Mouse (Mus musculus): Measurements from ENCODE around the gene Ptpn13. TPM values are rescaled to one million over a fixed set of nuclear protein-coding genes. Genes with fewer than 3 reads are reported as not detected.

The Ptpn13 gene
- total RNA-seq, 2 experiments from 2014 or later, result 9.6 to 10.5 TPM

DNA sequence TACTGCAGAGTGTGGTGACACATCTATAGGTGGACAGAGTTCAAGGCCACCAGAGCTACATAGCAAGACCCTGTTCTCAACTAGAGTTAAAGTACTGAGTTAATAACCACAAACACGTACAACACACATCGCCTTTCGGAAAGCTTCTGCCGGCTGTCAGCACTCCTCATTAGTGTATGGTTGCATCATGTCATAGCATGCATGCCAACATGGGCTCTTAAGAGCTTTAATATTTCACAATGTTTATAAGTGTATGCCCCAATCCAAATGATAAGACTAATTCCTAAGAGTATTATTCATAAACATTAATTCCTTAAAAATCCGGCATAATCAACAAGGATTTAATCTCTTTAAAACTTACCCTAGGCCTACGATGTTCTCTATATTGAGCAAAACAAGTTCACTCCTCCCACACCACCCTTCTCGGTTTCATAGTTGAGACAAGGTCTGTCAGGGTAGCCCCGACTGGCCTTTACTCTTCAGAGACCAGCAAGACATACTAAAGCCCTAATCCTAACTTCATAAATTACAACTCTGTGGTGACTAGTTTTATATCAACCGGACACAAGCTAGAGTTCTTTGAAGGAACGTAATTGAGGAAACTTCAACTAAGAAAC lies 186.0 kb downstream of the Ptpn13 start:
- Histone ChIP-seq H3K27ac (no peak overlapping the region), H3K4me3 (no peak overlapping the region)
- intact Hi-C loops (cut with DNase I), result no loop called here
- no peak for TF ChIP-seq CTCF (IDR thresholded peaks at IDR 0.05)
- no peak for DNase-seq (ENCODE audit: extremely low spot score in 1 of 2, low spot score in 2 of 2)

- DNase-seq (ENCODE audit: extremely low spot score in 1 of 2, low spot score in 2 of 2), result no peak
- no peak; the same call in 1 of the 2 replicates for TF ChIP-seq CTCF (IDR thresholded peaks at IDR 0.05)
- Histone ChIP-seq H3K27ac (no peak overlapping the region), H3K4me3 (no peak overlapping the region)
- intact Hi-C loops (cut with DNase I), result no loop called here
Observed at GRCm38 (mm10) chr5:103612316-103612715, 187.3 kb downstream of the Ptpn13 start.

DNA sequence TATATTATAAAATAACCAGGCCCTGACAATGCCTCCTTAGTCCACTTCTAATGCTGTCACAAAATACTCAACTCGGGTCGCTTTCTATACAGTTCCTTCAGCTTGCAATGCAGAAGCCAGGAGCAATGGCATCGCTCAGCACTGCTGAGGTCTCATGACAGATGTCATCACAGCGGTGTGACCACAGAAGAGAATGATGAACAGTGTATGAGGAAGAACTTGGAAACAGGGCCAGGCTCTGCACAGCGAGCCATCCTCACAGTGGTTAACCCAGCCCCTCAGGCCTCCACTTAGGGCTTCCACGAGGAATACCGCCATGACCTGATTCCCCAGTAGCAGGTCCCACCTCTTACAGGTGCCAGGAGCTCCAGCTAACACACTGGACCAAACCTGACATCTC lies 189.4 kb downstream of the Ptpn13 start:
- Histone ChIP-seq H3K4me3 (no peak overlapping the region), H3K27ac (no peak overlapping the region)
- no peak for DNase-seq (ENCODE audit: extremely low spot score in 1 of 2, low spot score in 2 of 2)
- TF ChIP-seq CTCF (IDR thresholded peaks at IDR 0.05), result no peak
- intact Hi-C loops (cut with DNase I), result no loop called here

DNA sequence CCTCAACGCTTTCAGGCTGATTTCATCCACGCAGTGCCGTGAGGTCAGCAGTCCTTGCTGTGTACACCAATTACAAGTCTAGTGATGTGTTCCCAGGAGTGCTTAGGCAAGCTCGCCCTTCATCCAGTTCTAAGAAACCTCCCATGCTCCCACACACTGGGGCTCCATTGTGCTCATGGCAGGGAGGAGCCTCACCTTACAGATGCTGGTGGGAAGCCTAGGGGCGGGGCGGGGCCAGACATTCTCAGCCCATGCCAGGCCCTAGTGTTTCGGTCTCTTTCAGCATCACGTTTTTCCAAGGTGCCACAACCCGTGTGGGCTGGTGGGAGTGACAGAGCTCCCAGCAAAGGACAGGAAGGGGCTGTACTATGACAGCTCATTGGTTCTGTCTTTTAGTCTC lies 192.2 kb downstream of the Ptpn13 start:
- no peak for DNase-seq (ENCODE audit: extremely low spot score in 1 of 2, low spot score in 2 of 2)
- no peak overlapping the region for H3K4me3 ChIP-seq
- no peak overlapping the region for H3K27ac ChIP-seq
- intact Hi-C loops (cut with DNase I), result no loop called here
- no peak for TF ChIP-seq CTCF (IDR thresholded peaks at IDR 0.05)

GRCm38 (mm10) chr5:103620301-103620973 lies 195.4 kb downstream of the Ptpn13 start:
- no peak for TF ChIP-seq CTCF (IDR thresholded peaks at IDR 0.05)
- H3K4me3 ChIP-seq, result no peak overlapping the region
- H3K27ac ChIP-seq, result no peak overlapping the region
- intact Hi-C loops (cut with DNase I), result no loop called here
- DNase-seq (ENCODE audit: extremely low spot score in 1 of 2, low spot score in 2 of 2), result no peak

DNA sequence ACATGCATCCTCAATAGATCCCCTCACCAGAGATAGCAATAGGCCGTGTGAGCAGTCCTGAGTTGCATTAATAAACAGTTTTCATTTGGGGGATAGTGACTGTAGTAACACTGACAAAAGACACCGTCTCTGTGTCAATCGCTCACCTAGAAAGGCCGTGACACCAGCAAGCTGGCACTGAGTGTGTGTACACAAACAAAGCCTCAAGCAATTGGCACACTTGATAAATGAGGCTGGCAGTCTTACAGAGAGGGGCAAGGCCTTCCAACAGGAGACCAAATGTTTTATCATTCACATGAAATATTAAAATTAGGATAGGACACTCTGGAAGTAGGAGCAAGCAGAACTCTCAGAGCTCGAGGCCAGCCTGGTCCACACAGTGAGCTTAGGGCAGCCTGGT lies 197.3 kb downstream of the Ptpn13 start:
- no peak for TF ChIP-seq CTCF (IDR thresholded peaks at IDR 0.05)
- intact Hi-C loops (cut with DNase I), result no loop called here
- no peak overlapping the region for H3K27ac ChIP-seq
- no peak for DNase-seq (ENCODE audit: extremely low spot score in 1 of 2, low spot score in 2 of 2)
- H3K4me3 ChIP-seq, result no peak overlapping the region

- no peak for TF ChIP-seq CTCF (IDR thresholded peaks at IDR 0.05)
- Histone ChIP-seq H3K4me3 (no peak overlapping the region), H3K27ac (no peak overlapping the region)
- intact Hi-C loops (cut with DNase I), result no loop called here
- no peak for DNase-seq (ENCODE audit: extremely low spot score in 1 of 2, low spot score in 2 of 2)
Observed at GRCm38 (mm10) chr5:103624831-103625230, 199.8 kb downstream of the Ptpn13 start.

- DNase-seq (ENCODE audit: extremely low spot score in 1 of 2, low spot score in 2 of 2), result no peak
- intact Hi-C loops (cut with DNase I), result no loop called here
- no peak overlapping the region for H3K4me3 ChIP-seq
- no peak for TF ChIP-seq CTCF (IDR thresholded peaks at IDR 0.05)
- no peak overlapping the region for H3K27ac ChIP-seq
Observed at GRCm38 (mm10) chr5:103628499-103628898, 203.5 kb downstream of the Ptpn13 start.

GRCm38 (mm10) chr5:103629111-103629764 lies 204.2 kb downstream of the Ptpn13 start, which contains the start of gene Slc10a6:
Gene Slc10a6 (minus strand): TSS chr5:103629403.
- intact Hi-C loops (cut with DNase I), result no loop called here
- DNase-seq (ENCODE audit: extremely low spot score in 1 of 2, low spot score in 2 of 2), result peak; percentile 29 to 40
- Histone ChIP-seq H3K4me3 (no peak within 1 kb of the TSS), H3K27ac (no peak within 1 kb of the TSS)
- no peak for TF ChIP-seq CTCF (IDR thresholded peaks at IDR 0.05)

- Histone ChIP-seq H3K27ac (no peak overlapping the region), H3K4me3 (no peak overlapping the region)
- no peak for DNase-seq (ENCODE audit: extremely low spot score in 1 of 2, low spot score in 2 of 2)
- intact Hi-C loops (cut with DNase I), result no loop called here
- TF ChIP-seq CTCF (IDR thresholded peaks at IDR 0.05), result no peak
Observed at GRCm38 (mm10) chr5:103629854-103630580, 205.0 kb downstream of the Ptpn13 start.

- intact Hi-C loops (cut with DNase I), result no loop called here
- no peak for DNase-seq (ENCODE audit: extremely low spot score in 1 of 2, low spot score in 2 of 2)
- Histone ChIP-seq H3K27ac (no peak overlapping the region), H3K4me3 (no peak overlapping the region)
- no peak for TF ChIP-seq CTCF (IDR thresholded peaks at IDR 0.05)
Observed at GRCm38 (mm10) chr5:103637162-103637561, 212.2 kb downstream of the Ptpn13 start.

GRCm38 (mm10) chr5:103644167-103644566 lies 219.2 kb downstream of the Ptpn13 start:
- no peak for DNase-seq (ENCODE audit: extremely low spot score in 1 of 2, low spot score in 2 of 2)
- intact Hi-C loops (cut with DNase I), result no loop called here
- no peak overlapping the region for H3K4me3 ChIP-seq
- H3K27ac ChIP-seq, result no peak overlapping the region
- no peak for TF ChIP-seq CTCF (IDR thresholded peaks at IDR 0.05)

Measured in left cerebral cortex, adult 2 months (tissue).